Mouse (Mus musculus) kidney, postnatal 14 days (tissue): ENCODE data around the gene Gm20422.
"Not testable (repeated sequence)": the region's sequence is repeated elsewhere in the genome, so short reads cannot be mapped to it uniquely, and the experiment has no call there.

Source experiments
- DNase-seq: peaks from one replicate; pipeline ENCODE4 v3.0.0; 2022; ENCODE audit warnings: mixed read lengths

The Gm20422 gene

GRCm38 (mm10) chr8:69793666-69794065 is 19.0 kb upstream of the Gm20422 start:
- DNase-seq: no peak

- DNase-seq: peak; percentile 56
These were observed 16.9 kb upstream of the Gm20422 start for GRCm38 (mm10) chr8:69791415-69792068.

GRCm38 (mm10) chr8:69790773-69791367 is 16.2 kb upstream of the Gm20422 start, which contains the start of the genes Atp13a1 and Zfp866:
Gene Atp13a1, plus strand, starts transcription at chr8:69791163.
Gene Zfp866, minus strand, starts transcription at chr8:69791178.
- DNase-seq: peak; percentile 92

- no peak for DNase-seq
These were observed 15.7 kb upstream of the Gm20422 start for GRCm38 (mm10) chr8:69790364-69790763.

GRCm38 (mm10) chr8:69789731-69790130 is 15.0 kb upstream of the Gm20422 start:
- DNase-seq: no peak

GRCm38 (mm10) chr8:69789105-69789504 is 14.4 kb upstream of the Gm20422 start:
- no peak for DNase-seq

- no peak for DNase-seq
These were observed 2.4 kb upstream of the Gm20422 start for GRCm38 (mm10) chr8:69777111-69777510.

GRCm38 (mm10) chr8:69775149-69775534 is 456 bp upstream of the Gm20422 start:
- DNase-seq: no peak

GRCm38 (mm10) chr8:69772106-69772505 is 2.6 kb downstream of the Gm20422 start:
- no peak for DNase-seq

- DNase-seq: no peak
These were observed 3.5 kb downstream of the Gm20422 start for GRCm38 (mm10) chr8:69771221-69771620.

GRCm38 (mm10) chr8:69761814-69762445 is 12.8 kb downstream of the Gm20422 start:
- DNase-seq: no peak

GRCm38 (mm10) chr8:69758316-69758715 is 16.4 kb downstream of the Gm20422 start:
- DNase-seq: no peak

GRCm38 (mm10) chr8:69752437-69752836 is 22.2 kb downstream of the Gm20422 start:
- DNase-seq: no peak

- peak; percentile 97 for DNase-seq
These were observed 24.9 kb downstream of the Gm20422 start, which contains the start of gene Zfp963 for GRCm38 (mm10) chr8:69749544-69750454. Gene Zfp963, minus strand, starts transcription at chr8:69749970.

- no peak for DNase-seq
These were observed 33.5 kb downstream of the Gm20422 start for GRCm38 (mm10) chr8:69741231-69741630.

GRCm38 (mm10) chr8:69740763-69741162 is 33.9 kb downstream of the Gm20422 start:
- no peak for DNase-seq

GRCm38 (mm10) chr8:69735495-69735894 is 39.2 kb downstream of the Gm20422 start:
- DNase-seq: no peak

GRCm38 (mm10) chr8:69717232-69717580 is 57.5 kb downstream of the Gm20422 start:
- no peak for DNase-seq

GRCm38 (mm10) chr8:69716403-69717231 is 58.1 kb downstream of the Gm20422 start:
- peak; percentile 97 for DNase-seq

GRCm38 (mm10) chr8:69715366-69715765 is 59.3 kb downstream of the Gm20422 start:
- no peak for DNase-seq

GRCm38 (mm10) chr8:69713516-69713915 is 61.2 kb downstream of the Gm20422 start:
- DNase-seq: no peak

- DNase-seq: not testable (repeated sequence)
These were observed 64.1 kb downstream of the Gm20422 start, which contains the start of gene Zfp869 for GRCm38 (mm10) chr8:69710624-69711023. Gene Zfp869, minus strand, starts transcription at chr8:69710724.
